Mouse (Mus musculus) stomach, postnatal 0 days (tissue): ENCODE measurements at regions not wholly inside any gene's neighbourhood (a gene's known extent, or its start where the extent isn't known, plus 50 kb on each side); places are given as distances from the start of the nearest gene placed in this dataset.

Experiments
- CTCF ChIP-seq: IDR thresholded peaks from 2 replicates; pipeline ENCODE4 v1.5.1; 2016; ENCODE audit warnings: antibody characterized with exemption, low read depth, mild to moderate bottlenecking, moderate library complexity
- EP300 ChIP-seq: optimal IDR thresholded peaks from 2 replicates; pipeline ENCODE3; 2016; ENCODE audit warnings: antibody characterized with exemption

- TF ChIP-seq CTCF (peak; percentile 35), EP300 (no peak)
These were observed 76.9 kb upstream of the Ppp2r5a start for GRCm38 (mm10) chr1:191479906-191480379.
